Mouse (Mus musculus) spleen, adult 18-20 months (tissue): ENCODE results near the gene Map3k20.

Experiments
- DNase-seq, 2 experiments: peaks; one replicate each; pipeline ENCODE4 v3.0.0; 2022; ENCODE audit warnings: mixed read lengths in 2 of 2

The Map3k20 gene

GRCm38 (mm10) chr2:72322681-72323353, 37.4 kb downstream of the Map3k20 start:
- no peak for DNase-seq

- no peak for DNase-seq
Observed at GRCm38 (mm10) chr2:72324436-72324835, 39.0 kb downstream of the Map3k20 start.

DNA sequence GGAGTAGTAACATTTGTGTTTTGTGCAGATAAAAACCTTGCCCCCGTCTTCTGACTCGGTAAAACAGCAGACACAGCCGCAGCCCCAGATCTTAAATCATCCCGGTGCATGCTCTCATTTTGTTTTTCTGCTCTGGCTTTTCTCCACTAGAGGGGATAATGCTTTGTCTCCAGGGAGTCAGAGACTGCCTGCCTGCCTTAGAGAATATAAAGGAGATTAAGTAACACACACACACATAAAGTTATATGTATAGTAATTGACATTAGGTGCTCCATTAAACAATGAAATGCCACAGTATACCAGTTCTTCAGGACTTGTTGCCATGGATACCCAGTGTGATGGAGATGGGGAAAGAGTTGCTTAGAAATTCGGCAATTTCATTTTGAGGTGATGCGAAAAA, 41.1 kb downstream of the Map3k20 start:
- no peak for DNase-seq

DNA sequence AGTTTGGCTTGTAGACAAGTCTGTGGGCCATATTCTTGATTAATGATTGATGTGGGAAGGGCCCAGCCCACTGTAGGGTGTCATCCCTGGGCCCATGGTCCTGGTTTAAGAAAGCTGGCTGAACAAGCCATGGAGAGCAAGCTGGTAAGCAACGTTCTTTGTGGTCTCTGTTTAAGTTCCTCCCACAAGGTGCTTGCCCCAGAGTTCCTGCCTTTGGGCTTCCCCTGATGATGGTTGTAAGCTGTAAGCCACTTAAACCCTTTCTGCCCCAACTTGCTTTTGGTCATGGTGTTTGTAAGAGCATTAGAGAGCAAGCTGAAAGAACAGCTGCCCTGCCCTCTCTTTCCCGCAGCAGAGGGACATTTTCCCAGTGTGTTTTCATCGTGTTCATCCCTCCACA, 43.0 kb downstream of the Map3k20 start:
- no peak for DNase-seq

DNA sequence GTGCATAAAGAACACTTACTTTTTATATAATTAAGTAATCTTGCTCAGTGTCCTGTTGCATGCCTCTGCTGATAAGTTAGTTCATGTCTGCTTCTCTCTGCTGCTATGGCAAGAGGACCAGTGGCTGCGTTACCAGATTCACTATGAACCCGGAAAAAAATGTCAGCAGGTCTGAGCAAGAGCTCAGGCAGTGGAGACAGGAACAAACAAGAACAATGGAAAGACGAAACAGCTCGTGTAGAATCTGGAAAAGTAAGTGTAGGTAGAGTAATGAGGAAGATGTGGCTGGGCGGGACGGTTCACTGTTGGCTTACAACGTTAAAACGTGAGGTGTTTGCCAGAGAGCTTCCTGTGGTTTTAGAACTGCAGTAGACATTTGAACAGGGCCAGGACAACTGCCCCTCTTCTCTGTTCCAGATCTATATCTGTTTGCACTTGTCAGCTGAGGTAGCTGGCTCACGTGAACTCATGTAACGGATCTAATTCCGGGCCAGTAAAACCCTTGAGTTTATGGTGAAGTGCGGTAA, 45.6 kb downstream of the Map3k20 start:
- DNase-seq = no peak

- no peak for DNase-seq
Observed at GRCm38 (mm10) chr2:72332067-72332466, 46.6 kb downstream of the Map3k20 start.

GRCm38 (mm10) chr2:72333210-72333609, 47.8 kb downstream of the Map3k20 start:
- no peak for DNase-seq

GRCm38 (mm10) chr2:72336840-72337239, 51.4 kb downstream of the Map3k20 start:
- no peak for DNase-seq

- no peak for DNase-seq
Observed at GRCm38 (mm10) chr2:72345281-72345680, 59.8 kb downstream of the Map3k20 start.

GRCm38 (mm10) chr2:72351329-72351728, 65.9 kb downstream of the Map3k20 start:
- DNase-seq = no peak

GRCm38 (mm10) chr2:72351776-72352175, 66.3 kb downstream of the Map3k20 start:
- no peak for DNase-seq

DNA sequence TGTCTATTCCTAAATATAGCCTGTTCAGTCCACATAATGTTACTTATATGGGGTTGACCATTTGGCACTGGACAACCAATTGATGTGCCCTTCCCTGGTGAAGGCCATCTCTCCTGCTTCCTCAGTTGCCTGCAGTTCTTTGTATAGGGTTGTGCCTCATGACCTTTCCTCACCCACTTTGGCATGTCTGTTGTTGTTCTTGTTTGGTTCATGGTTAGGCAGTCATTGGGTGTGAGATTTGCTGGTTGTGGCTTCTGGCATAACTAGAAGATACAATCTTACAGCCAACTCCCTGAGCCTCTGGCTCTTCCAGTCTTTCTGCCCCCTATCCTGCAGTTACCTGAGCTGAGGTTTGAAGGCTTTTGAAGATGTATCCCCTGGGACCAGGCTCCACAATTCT, 67.3 kb downstream of the Map3k20 start:
- no peak for DNase-seq

- DNase-seq = no peak
Observed at GRCm38 (mm10) chr2:72356471-72356870, 71.0 kb downstream of the Map3k20 start.

DNA sequence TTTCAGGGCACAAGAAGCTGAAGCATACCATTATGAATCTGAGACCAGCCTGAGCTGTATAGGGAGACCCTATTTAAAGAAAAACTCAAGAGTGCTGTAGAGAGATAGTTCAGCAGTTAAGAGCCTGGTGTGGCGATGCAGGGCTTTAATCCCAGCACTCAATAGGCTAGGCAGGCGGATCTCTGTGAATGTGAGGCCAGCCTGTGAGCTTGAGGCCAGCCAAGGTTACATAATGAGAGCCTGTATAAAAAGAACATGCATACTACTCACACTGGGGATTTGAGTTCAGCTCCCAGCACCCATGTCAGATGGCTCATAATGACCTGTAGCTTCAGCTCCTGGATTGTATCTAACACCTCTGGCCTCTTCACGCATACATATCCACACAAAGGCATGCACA, 76.1 kb downstream of the Map3k20 start:
- no peak for DNase-seq

DNA sequence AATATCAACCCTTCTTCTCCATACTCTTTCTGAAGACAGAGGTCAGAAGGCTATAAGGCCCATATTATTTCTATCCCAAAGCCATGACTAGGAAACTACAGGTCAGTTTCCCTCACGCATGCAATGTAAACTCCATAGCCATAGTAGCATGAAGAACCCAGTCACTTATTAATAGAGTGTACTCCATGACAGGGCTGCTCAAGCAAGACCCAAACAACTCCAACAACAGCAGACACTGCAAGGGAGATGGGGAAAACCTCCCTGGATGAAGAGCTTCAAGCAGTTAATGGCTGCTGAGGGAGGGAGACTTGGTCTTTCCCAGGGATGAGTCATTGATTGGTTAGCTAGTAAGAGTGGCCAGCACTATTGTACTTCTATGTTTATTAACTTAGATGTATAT, 78.0 kb downstream of the Map3k20 start:
- DNase-seq = no peak

DNA sequence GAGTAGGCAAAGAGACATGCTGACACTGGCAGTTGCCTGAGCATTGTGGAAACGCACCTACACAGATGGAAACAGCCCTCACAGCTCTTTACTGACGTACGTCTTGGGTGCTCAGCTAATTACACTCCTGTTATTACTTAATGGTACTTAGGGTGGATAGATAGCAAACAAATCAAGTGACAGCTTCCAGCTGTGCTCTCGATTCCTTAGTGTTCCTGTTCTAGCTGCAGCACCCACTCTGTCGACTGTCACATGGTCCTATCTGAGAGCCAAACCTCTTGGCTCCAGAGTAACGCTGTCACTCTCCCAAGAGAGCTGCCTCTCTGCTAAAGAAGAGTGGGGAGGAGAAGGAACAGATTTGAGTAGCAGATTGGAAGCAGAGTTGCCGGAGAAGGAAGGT, 80.5 kb downstream of the Map3k20 start:
- no peak for DNase-seq

- no peak for DNase-seq
Observed at GRCm38 (mm10) chr2:72366503-72366902, 81.1 kb downstream of the Map3k20 start.

DNA sequence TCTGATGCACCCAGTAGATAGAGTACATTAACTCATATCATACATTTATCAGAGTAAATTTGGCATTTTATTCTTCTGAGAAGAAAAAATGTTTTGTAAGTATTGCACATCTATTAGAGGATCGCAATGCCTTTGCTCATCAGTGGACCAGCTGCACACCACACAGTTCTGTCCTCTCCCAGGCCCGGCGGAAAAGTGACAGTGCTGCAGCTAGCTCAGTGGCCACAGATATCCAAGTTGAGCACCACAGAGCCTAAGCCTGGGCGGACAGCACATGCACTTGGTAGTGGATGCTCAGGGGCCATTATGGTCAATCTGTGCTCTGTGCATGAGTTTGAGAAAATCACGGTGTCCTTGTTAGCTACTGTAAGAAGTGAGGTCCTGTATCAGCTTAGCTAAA, 82.4 kb downstream of the Map3k20 start:
- no peak for DNase-seq

- DNase-seq = no peak
Observed at GRCm38 (mm10) chr2:72369140-72369600, 83.7 kb downstream of the Map3k20 start.

- DNase-seq = no peak
Observed at GRCm38 (mm10) chr2:72372136-72372535, 86.7 kb downstream of the Map3k20 start.

DNA sequence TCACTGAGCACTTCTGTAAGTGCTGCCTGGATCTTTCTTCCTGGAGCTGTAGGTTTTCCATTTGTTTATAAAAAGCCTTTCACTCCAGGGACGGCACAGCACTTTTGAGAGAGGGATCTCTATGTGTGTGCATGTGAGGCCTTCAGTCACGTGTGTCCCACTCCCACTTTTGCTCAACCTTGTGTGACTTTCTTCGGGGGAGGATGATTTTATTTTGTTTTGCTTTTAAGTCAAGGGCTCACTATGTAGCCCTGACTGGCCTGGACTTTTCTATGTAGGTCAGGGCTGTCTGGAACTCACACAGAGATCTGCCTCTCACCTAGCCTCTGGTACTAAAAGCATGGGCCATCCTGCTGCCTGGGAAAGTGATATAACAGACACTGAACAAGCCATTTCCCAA, 88.6 kb downstream of the Map3k20 start:
- no peak for DNase-seq

DNA sequence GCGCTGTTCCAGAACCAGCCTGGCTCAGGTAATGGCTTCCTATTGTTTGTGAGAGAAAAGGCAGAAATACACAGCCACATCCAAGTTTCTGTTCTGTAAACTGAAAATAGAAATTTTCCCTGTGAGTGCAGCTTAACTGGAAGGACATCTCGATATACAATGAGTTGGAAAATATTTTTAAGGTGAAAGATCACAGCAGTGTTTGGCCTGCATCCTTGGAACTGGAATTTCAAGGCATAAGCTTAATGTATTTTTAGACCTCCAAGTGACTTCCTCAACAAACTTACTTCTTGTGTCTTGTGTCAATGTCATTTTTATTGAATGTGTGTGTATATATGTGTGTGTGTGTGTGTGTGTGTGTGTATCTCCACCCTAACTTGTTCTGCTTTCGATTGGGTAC, 90.4 kb downstream of the Map3k20 start:
- no peak for DNase-seq

GRCm38 (mm10) chr2:72376946-72377345, 91.5 kb downstream of the Map3k20 start:
- no peak for DNase-seq

DNA sequence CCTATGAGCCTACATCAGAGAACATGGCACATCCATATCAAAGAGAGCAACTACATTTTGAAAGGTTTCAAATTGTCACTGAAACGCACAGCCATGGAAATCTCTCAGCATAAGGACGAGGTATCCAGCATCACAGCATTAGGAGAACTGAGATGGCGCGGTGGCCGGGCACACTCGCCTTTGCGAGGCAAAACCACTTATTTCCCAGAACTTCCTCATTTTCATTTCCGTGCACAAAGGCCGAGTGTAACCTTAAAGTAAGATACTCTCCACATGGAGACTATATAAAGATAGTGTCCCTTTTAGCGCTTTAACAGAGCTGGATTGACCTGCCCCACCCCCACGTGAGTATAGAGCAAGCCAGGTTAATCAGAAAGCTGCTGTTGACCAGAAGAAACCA, 94.0 kb downstream of the Map3k20 start:
- DNase-seq = no peak

GRCm38 (mm10) chr2:72382662-72383061, 97.2 kb downstream of the Map3k20 start:
- DNase-seq = no peak
